Mouse (Mus musculus) midbrain, embryonic 12.5 days (tissue): ENCODE measurements at regions not wholly inside any gene's neighbourhood (a gene's known extent, or its start where the extent isn't known, plus 50 kb on each side); places are given as distances from the start of the nearest gene placed in this dataset.

Experiments used
- ATAC-seq: fragments of 200-750 bp; cut with Nextera tagmentation; 2 replicates; pipeline ENCODE4 v1.8.0; 2017; ENCODE audit warnings: low read depth, moderate TSS enrichment, moderate library complexity; ENCODE audit not compliant: low FRiP score
- H3K27ac ChIP-seq: fragments of 300-500 bp; sonication (generic); replicated peaks from 2 replicates; pipeline ENCODE4 v1.5.1; 2016; ENCODE audit warnings: mild to moderate bottlenecking
- H3K27me3 ChIP-seq: fragments of 300-500 bp; sonication (generic); 2 replicates; pipeline ENCODE4 v1.6.1; 2016; ENCODE audit warnings: mild to moderate bottlenecking
- H3K36me3 ChIP-seq: fragments of 300-500 bp; sonication (generic); 2 replicates; pipeline ENCODE4 v1.6.1; 2016
- H3K4me1 ChIP-seq: fragments of 300-500 bp; sonication (generic); 2 replicates; pipeline ENCODE4 v1.6.1; 2016
- H3K4me2 ChIP-seq: fragments of 300-500 bp; sonication (generic); replicated peaks from 2 replicates; pipeline ENCODE4 v1.6.1; 2016; ENCODE audit warnings: mild to moderate bottlenecking, moderate library complexity
- H3K4me3 ChIP-seq: fragments of 300-500 bp; sonication (generic); 2 replicates; pipeline ENCODE4 v1.5.1; 2016; ENCODE audit warnings: mild to moderate bottlenecking
- H3K9ac ChIP-seq: fragments of 300-500 bp; sonication (generic); replicated peaks from 2 replicates; pipeline ENCODE4 v1.6.1; 2016; ENCODE audit warnings: mild to moderate bottlenecking, moderate library complexity
- H3K9me3 ChIP-seq: fragments of 300-500 bp; sonication (generic); 2 replicates; pipeline ENCODE4 v1.6.1; 2016; ENCODE audit warnings: mild to moderate bottlenecking
- WGBS: fragments of 180-500 bp; shearing (Covaris S2); methylation state at CpG from one replicate; pipeline ENCODE4 v1.1.7; 2016; 5-methylcytosine and 5-hydroxymethylcytosine counted together

DNA sequence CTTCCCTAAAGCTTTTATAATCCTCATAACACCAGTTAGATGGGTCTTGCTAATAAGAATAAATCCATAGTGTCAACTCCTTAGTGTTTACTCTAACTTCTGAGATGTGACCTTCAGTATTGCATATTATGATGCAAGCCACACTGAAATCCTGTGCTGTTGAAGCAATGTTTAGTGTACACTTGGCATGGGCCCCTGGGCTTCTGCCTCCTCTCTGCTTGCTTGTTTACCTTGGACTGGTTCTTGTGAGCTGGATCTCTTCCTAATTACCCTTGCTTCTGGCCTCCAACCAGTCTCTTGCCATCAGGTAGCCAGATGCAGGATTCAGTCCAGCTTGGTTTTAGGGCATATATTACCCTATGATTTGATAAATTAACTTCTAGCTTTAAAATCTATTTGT, 57.0 kb downstream of the Rgs2 start:
- no peak overlapping the region for H3K4me3 ChIP-seq
- H3K27ac ChIP-seq: no peak overlapping the region
- no peak for ATAC-seq
- H3K4me2 ChIP-seq: no peak overlapping the region
- H3K36me3 ChIP-seq: no peaks in the 10 kb centered on the region
- H3K9ac ChIP-seq: no peak overlapping the region
- H3K27me3 ChIP-seq: no peaks in the 10 kb centered on the region
- H3K4me1 ChIP-seq: no peaks in the 10 kb centered on the region
- no peaks in the 10 kb centered on the region for H3K9me3 ChIP-seq

DNA sequence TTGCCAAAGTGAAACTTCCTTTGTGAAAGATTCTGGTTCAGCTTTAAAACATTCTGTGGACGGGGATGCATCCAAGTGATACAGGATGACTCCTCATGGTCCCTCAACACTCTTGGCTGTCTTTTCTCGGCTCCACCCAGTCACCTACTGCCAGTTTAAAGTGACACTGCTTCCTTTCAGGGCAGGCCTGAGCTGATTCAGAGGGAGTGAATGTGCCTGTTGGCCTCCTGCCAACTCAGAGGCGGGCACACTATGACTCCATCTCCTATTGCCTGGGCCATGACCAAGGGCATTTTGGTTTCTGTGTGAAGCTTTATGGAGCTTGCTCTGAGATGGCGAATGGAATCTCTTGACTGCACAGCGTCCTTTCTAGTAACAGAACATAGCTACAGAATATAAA, 62.5 kb downstream of the Rgs2 start:
- H3K4me2 ChIP-seq: no peak overlapping the region
- H3K9ac ChIP-seq: no peak overlapping the region
- H3K27me3 ChIP-seq: no peaks in the 10 kb centered on the region
- no peaks in the 10 kb centered on the region for H3K36me3 ChIP-seq
- ATAC-seq: peak; percentile 59; the same call in 1 of the 2 replicates
- H3K27ac ChIP-seq: no peak overlapping the region
- no peak overlapping the region for H3K4me3 ChIP-seq
- no peaks in the 10 kb centered on the region for H3K4me1 ChIP-seq
- 75% methylated on average over 5 of the region's 5 CpGs for WGBS
- H3K9me3 ChIP-seq: no peaks in the 10 kb centered on the region

DNA sequence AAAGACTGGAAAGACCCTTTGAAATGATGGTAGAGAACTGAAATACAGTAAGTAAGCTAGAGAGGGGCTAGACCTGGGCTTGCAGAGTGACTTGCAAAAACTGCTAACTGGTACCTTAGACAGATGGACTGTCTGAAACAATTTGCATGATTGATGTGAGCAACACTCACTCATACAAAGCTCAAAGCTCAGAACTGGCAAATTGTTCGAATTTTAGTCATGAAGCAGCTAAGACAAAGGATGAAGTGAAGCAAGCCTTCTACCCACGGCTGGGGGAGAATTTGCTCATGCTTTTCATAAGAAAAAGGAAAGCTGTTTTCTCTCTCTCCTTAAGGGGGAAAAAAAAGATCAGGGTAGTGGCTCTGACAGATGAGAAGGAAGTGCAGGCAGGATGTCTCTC, 64.5 kb downstream of the Rgs2 start:
- no peaks in the 10 kb centered on the region for H3K27me3 ChIP-seq
- H3K36me3 ChIP-seq: no peaks in the 10 kb centered on the region
- no peak overlapping the region for H3K4me3 ChIP-seq
- 68% methylated on average over 2 of the region's 2 CpGs for WGBS
- ATAC-seq: no peak
- no peak overlapping the region for H3K27ac ChIP-seq
- no peak overlapping the region for H3K4me2 ChIP-seq
- H3K9ac ChIP-seq: no peak overlapping the region
- no peaks in the 10 kb centered on the region for H3K9me3 ChIP-seq
- no peaks in the 10 kb centered on the region for H3K4me1 ChIP-seq

DNA sequence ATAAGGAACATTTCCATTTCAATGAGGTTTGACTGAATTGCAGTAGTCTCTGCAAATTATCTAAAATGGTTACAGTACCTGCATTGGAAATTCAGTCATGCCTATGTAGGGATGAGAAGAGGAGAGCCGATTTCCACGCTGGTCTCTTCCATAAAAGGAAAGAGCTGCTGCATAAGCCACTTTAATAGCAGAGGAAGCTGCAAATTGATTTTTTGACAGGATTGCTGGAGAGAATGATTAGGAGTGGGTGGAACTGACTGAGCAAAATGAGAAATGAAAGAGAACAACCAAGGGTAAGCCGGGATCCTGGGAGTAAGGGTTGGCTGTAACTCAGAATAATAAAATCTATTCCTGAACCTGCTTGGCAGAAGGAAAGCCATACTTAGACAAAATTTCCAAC, 65.4 kb downstream of the Rgs2 start:
- peak; percentile 21; the same call in 1 of the 2 replicates for ATAC-seq
- H3K9ac ChIP-seq: no peak overlapping the region
- 69% methylated on average over 3 of the region's 3 CpGs for WGBS

DNA sequence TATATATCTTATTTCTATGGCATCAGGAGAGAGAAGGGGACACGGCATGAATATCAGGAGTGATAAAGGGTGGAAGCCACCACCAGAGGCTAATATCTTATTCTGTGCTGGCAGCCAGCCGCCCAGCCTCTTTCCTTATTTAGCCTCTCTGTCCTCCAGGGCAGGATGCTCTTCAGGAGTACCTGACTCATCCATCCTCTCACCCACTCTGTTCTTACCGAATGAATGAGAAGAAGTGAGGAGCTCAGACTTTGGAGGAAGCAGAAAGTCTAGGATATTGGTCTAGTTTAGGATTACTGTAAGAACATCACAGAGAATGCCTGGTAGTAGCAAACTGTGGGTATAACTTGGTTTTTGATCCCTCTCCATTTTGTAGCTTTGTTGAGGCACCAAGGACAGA, 73.2 kb downstream of the Rgs2 start:
- Histone ChIP-seq H3K4me3 (no peak overlapping the region), H3K4me2 (no peak overlapping the region), H3K36me3 (no peaks in the 10 kb centered on the region), H3K9me3 (no peaks in the 10 kb centered on the region), H3K27me3 (no peaks in the 10 kb centered on the region), H3K27ac (no peak overlapping the region), H3K9ac (no peak overlapping the region), H3K4me1 (no peaks in the 10 kb centered on the region; the same call in 1 of the 2 replicates)
- no peak for ATAC-seq
- 85% methylated on average over 3 of the region's 3 CpGs for WGBS

More for the DNA sequence above, 65.4 kb downstream of the Rgs2 start:
- H3K4me2 ChIP-seq: no peak overlapping the region
- H3K4me1 ChIP-seq: no peaks in the 10 kb centered on the region
- no peak overlapping the region for H3K4me3 ChIP-seq
- H3K27me3 ChIP-seq: no peaks in the 10 kb centered on the region
- H3K27ac ChIP-seq: no peak overlapping the region
- H3K9me3 ChIP-seq: no peaks in the 10 kb centered on the region
- H3K36me3 ChIP-seq: no peaks in the 10 kb centered on the region

DNA sequence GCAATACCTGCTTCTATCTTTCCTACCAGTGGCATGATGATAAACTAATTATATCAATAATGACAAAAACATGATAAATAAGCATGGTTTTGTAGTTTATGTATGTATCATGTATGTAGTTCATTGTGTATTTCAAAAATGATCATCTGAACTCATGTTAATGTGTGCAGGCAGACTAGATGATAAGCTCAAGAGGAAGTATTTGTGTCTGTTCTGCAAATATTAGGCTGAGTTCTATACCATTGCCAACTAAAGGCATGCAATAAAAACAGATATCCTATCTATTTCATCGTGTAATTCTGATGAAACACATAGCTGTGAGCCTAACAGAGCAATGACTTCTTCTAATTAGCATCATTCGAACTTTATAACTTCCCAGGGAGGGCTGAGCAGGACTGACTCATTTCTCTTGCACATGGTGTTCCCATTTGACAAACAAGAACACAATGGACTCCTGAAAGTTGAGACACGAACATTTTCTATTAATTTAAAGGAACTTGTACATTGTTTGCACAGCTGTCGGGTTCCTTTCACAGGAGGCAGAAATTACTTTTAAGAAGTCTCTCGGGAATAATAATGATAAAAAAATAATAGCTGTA, 74.3 kb downstream of the Rgs2 start:
- H3K36me3 ChIP-seq: no peaks in the 10 kb centered on the region
- ATAC-seq: no peak
- WGBS: 68% methylated on average over 5 of the region's 5 CpGs

DNA sequence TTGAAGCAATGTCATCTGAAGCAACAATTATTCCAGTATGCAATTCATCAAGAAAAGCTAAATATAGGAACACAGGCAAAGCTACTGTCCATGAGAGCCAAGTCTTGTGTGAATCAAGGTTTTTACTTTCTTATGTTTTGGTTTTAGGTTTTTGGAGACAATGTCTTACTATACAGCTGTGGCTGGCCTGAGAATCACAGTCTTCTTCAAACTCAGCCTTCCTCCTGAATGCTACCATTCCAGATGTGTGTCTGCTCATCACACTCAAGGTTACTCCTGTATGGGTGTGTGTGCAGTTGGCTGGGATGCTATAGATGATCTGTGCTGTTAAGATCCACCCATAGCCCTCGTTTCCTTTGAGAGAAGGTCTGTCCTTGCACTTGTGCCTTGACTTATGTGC, 81.5 kb downstream of the Rgs2 start:
- ATAC-seq: no peak
- Histone ChIP-seq H3K4me3 (no peak overlapping the region), H3K4me2 (no peak overlapping the region), H3K9me3 (no peaks in the 10 kb centered on the region), H3K27ac (no peak overlapping the region), H3K36me3 (no peaks in the 10 kb centered on the region), H3K27me3 (peaks cover 12% of the 10 kb centered on the region; the same call in 1 of the 2 replicates), H3K9ac (no peak overlapping the region), H3K4me1 (peaks cover 10% of the 10 kb centered on the region)
- 70% methylated on average over 1 of the region's 1 CpGs for WGBS

More for the DNA sequence above, 74.3 kb downstream of the Rgs2 start:
- Histone ChIP-seq H3K9ac (no peak overlapping the region), H3K9me3 (no peaks in the 10 kb centered on the region), H3K4me3 (no peak overlapping the region), H3K4me2 (no peak overlapping the region), H3K27ac (no peak overlapping the region), H3K4me1 (no peaks in the 10 kb centered on the region; the same call in 1 of the 2 replicates), H3K27me3 (no peaks in the 10 kb centered on the region)

DNA sequence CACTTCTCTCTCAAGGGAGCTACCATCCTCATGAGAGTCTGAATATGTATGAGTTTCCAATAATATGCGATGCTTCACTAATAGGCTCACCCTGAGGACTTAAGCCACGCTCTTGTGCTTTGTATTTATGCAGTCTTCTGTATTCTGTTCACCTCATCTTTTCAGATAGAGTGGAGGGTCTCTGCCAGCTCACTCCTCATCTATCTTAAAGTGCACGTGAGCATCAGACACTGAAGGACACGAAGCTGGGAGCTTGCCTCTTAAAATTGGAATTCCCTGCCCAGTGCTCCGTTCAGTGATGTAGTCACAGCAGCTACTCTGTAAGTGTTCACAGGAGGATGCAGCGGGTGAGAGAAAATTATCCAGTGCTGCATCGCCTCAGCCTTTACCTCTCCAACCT, 83.7 kb downstream of the Rgs2 start:
- WGBS: 22% methylated on average over 7 of the region's 7 CpGs
- 0 out of 2 replicates have a peak overlapping the region, but pooled peaks have one; percentile 8 for H3K4me2 ChIP-seq
- peak; percentile 78 for ATAC-seq

DNA sequence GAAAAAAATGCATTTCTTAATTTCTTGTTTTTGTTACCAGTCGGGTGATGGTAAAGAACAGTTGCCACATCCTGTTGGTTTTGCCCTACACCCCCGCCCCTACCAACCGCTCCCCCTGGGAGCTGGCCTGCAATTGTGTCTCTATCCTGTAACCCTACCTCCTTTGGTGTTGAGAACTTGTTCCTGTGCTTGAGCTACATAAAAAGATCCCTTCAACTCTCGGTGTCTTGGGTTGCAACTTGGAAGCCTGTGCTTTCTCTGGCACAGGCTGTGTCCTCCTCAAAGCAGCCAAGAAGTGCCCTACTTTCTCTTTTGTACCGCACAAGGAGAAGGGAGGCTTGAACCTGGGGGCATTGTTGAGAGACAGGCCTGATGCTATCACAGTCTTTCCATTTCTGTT, 85.0 kb downstream of the Rgs2 start:
- Histone ChIP-seq H3K27me3 (peaks cover 25% of the 10 kb centered on the region), H3K36me3 (no peaks in the 10 kb centered on the region), H3K9me3 (no peaks in the 10 kb centered on the region), H3K4me3 (no peak overlapping the region), H3K4me2 (no peak overlapping the region), H3K9ac (no peak overlapping the region), H3K4me1 (peaks cover 10% of the 10 kb centered on the region), H3K27ac (no peak overlapping the region)
- 87% methylated on average over 5 of the region's 5 CpGs for WGBS
- no peak for ATAC-seq

More for the DNA sequence above, 83.7 kb downstream of the Rgs2 start:
- Histone ChIP-seq H3K4me3 (no peak overlapping the region), H3K36me3 (no peaks in the 10 kb centered on the region), H3K9ac (no peak overlapping the region), H3K27ac (0 out of 2 replicates have a peak overlapping the region, but pooled peaks have one; percentile 22), H3K27me3 (peaks cover 25% of the 10 kb centered on the region), H3K9me3 (no peaks in the 10 kb centered on the region), H3K4me1 (peaks cover 10% of the 10 kb centered on the region)

DNA sequence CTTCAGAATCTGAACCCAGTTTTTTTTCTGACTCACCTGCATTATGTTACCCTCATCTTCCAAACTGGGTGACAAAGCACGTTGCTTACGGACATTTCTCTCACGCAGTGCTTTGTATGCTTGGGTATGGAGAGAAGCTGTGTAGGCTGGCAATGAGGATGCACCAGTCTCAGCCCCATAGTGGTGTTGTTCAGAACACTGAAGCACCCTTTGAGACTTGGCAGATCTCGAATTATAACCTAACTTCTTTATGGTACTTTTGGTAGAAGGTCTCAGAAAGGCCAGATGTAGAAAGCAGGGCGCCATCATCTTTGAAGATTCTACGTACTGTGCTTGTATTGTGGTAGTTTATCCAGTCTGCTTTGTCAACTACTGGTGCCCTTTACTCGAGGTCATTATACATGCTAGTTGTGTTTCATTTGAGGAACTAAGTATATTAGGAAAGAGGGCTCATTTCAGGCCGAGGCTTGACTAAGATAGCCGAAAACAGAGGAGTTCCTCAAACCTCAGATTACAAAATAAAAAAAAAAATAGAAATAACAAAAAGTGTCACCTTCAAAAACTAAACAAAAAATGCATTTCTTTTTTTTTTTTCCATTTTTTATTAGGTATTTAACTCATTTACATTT, 85.7 kb downstream of the Rgs2 start:
- Histone ChIP-seq H3K9me3 (no peaks in the 10 kb centered on the region), H3K36me3 (no peaks in the 10 kb centered on the region), H3K9ac (no peak overlapping the region), H3K4me3 (no peak overlapping the region), H3K4me1 (peaks cover 10% of the 10 kb centered on the region), H3K27ac (no peak overlapping the region), H3K27me3 (peaks cover 25% of the 10 kb centered on the region), H3K4me2 (no peak overlapping the region)
- WGBS: 92% methylated on average over 9 of the region's 9 CpGs
- ATAC-seq: no peak

DNA sequence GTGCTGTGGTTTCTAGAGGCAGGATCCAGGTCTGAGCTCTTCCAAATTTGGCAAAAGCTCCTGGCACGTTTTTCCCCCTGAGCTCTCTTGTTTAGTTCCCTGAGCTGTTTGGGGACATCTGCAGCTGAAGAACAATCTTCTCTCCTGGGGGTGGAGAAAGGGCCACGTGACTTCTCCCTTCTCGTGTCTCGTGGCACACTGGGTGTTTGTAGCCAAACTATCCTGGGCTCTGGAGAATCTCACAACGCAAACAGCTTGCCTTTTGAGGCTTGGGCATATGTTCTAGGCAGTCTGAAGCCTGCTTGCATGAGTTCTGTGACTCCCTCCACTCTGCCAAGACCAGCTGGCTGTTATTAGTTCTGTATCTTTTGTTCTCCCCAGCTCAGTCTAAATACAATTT, 86.3 kb downstream of the Rgs2 start:
- 80% methylated on average over 5 of the region's 5 CpGs for WGBS
- no peak overlapping the region for H3K4me2 ChIP-seq
- no peak overlapping the region for H3K4me3 ChIP-seq
- H3K27ac ChIP-seq: no peak overlapping the region
- H3K9me3 ChIP-seq: no peaks in the 10 kb centered on the region
- peaks cover 10% of the 10 kb centered on the region for H3K4me1 ChIP-seq
- peaks cover 25% of the 10 kb centered on the region for H3K27me3 ChIP-seq
- ATAC-seq: no peak
- no peaks in the 10 kb centered on the region for H3K36me3 ChIP-seq
- H3K9ac ChIP-seq: no peak overlapping the region

DNA sequence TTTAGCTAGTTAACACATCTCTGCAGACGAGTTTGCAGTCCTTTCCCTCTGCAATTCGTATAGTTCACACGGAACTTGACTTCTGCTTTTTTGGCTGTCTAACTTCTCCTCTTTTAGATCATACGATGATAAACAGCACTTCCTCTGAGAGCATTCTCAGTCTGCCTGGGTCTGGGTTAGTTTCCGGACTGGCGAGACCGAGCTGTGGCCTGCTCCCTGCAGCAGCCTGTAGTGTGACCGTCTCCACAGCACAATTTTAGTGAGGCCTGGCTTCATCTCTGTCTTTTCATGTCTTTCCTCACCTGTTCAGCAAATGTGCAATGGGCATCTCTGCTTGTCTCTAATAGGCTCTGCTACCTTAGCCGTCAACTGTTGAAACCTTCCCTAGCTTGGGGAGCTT, 87.4 kb downstream of the Rgs2 start:
- peaks cover 10% of the 10 kb centered on the region for H3K4me1 ChIP-seq
- no peak overlapping the region for H3K27ac ChIP-seq
- H3K9me3 ChIP-seq: no peaks in the 10 kb centered on the region
- no peak overlapping the region for H3K4me3 ChIP-seq
- H3K9ac ChIP-seq: no peak overlapping the region
- WGBS: 92% methylated on average over 9 of the region's 9 CpGs
- ATAC-seq: no peak
- no peaks in the 10 kb centered on the region for H3K36me3 ChIP-seq
- H3K4me2 ChIP-seq: no peak overlapping the region
- peaks cover 31% of the 10 kb centered on the region for H3K27me3 ChIP-seq

DNA sequence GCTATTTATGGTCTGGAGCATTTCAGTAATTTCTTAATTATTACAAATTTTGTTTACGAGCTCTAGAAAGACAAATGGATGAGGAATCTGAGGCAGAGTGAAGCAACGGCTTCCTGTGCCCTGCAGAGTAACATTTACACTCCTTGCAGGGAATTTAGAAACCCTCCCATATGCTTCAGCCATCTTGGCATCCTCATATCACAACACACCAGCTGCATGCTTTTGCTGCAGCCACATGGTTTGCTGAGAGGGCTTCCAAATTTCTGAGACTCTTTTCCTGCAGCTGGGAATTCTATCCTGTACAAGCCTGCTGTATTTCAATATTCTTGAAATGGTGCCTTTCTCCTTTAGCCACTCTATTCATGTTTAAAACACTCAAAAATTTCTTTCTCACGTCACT, 91.4 kb downstream of the Rgs2 start:
- no peak for ATAC-seq
- no peak overlapping the region for H3K4me2 ChIP-seq
- no peak overlapping the region for H3K9ac ChIP-seq
- no peak overlapping the region for H3K4me3 ChIP-seq
- no peak overlapping the region for H3K27ac ChIP-seq
- H3K36me3 ChIP-seq: no peaks in the 10 kb centered on the region
- H3K27me3 ChIP-seq: peaks cover 20% of the 10 kb centered on the region
- WGBS: 83% methylated on average over 3 of the region's 3 CpGs
- no peaks in the 10 kb centered on the region for H3K9me3 ChIP-seq
- H3K4me1 ChIP-seq: no peaks in the 10 kb centered on the region
